Mouse (Mus musculus): ENCODE data around the gene Gapvd1. TPM values are rescaled to one million over a fixed set of nuclear protein-coding genes. Genes with fewer than 3 reads are reported as not detected.

The Gapvd1 gene
- polyA plus RNA-seq, 1 experiment from 2014 or later = 80.1 TPM

DNA sequence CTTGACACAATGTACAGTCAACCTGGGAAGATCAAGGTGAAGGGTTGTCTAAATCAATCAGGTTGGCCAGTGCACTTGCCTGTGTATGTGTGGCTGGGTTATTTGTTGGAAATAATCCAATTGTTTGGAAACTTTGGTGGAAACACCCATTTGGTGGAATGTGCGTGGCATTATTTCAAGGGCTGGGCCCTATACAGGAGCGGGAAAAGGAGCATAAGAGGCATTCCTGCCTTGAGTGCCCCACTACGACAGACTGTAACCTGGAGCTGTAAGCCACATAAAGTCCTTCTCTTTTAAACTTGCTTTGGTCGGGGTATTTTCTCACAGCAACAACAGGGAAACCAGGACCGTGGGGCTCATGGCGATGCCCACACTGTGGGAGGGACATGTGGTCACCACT, 84.6 kb downstream of the Gapvd1 start:
- DNase-seq (ENCODE audit: low spot score) (no peak), ATAC-seq (replicated peaks; ENCODE audit: low FRiP score, low TSS enrichment, low read depth) (no peak)
- H3K36me3 ChIP-seq (ENCODE audit: control insufficient read depth, insufficient read depth, low read length) = peaks cover 10% of the 10 kb centered on the region
- H3K4me1 ChIP-seq (replicated peaks; ENCODE audit: control insufficient read depth, insufficient read depth, low read length) = no peaks in the 10 kb centered on the region
- H3K9ac ChIP-seq (ENCODE audit: low read length) = no peak overlapping the region
- H3K27ac ChIP-seq (ENCODE audit: low read depth) = no peak overlapping the region
- H3K4me3 ChIP-seq (ENCODE audit: low read depth, low read length) = no peak overlapping the region
- H3K9me3 ChIP-seq (ENCODE audit: control insufficient read depth, low read length) = no peaks in the 10 kb centered on the region
- H3K4me2 ChIP-seq (ENCODE audit: low read length) = no peak overlapping the region
- 89% methylated on average over 6 of the region's 6 CpGs for WGBS
- 0 out of 2 replicates have a peak, but pooled peaks cover 2% of the 10 kb centered on the region for H3K27me3 ChIP-seq (replicated peaks; ENCODE audit: control insufficient read depth, insufficient read depth, low read length)

DNA sequence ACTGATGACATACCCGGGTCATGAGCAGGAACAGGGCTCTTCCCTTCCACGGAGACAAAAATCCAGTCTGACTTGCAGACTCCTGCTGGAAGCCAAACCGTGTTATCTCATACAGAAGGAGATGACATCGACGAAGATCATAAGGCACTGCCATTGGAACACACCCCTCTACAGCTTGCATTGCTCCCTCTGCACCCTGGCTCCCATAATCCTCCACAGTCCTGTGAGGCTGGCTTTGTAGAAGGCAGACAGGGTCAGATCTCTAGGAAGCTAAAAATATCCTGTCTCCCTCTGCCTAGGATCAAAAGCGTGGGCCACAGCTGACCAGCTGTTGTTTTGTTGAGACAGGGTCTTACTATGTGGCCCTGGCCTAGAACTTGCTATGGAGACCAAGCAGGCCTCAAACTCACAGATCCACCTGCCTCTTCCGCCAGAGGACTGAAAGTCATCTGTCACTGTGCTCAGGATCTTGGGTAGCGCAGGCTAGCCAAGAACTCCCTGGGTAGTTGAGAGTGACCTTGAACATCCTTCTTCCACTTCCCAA, 85.8 kb downstream of the Gapvd1 start:
- H3K9me3 ChIP-seq (ENCODE audit: control insufficient read depth, low read length) = no peaks in the 10 kb centered on the region
- H3K27me3 ChIP-seq (replicated peaks; ENCODE audit: control insufficient read depth, insufficient read depth, low read length) = 0 out of 2 replicates have a peak, but pooled peaks cover 2% of the 10 kb centered on the region
- ATAC-seq (replicated peaks; ENCODE audit: low FRiP score, low TSS enrichment, low read depth) (no peak), DNase-seq (ENCODE audit: low spot score) (no peak)
- no peak overlapping the region for H3K4me2 ChIP-seq (ENCODE audit: low read length)
- H3K27ac ChIP-seq (ENCODE audit: low read depth) = no peak overlapping the region
- WGBS = 43% methylated on average over 8 of the region's 8 CpGs
- H3K4me3 ChIP-seq (ENCODE audit: low read depth, low read length) = no peak overlapping the region
- no peaks in the 10 kb centered on the region for H3K36me3 ChIP-seq (ENCODE audit: control insufficient read depth, insufficient read depth, low read length)
- no peak overlapping the region for H3K9ac ChIP-seq (ENCODE audit: low read length)
- no peaks in the 10 kb centered on the region for H3K4me1 ChIP-seq (replicated peaks; ENCODE audit: control insufficient read depth, insufficient read depth, low read length)

DNA sequence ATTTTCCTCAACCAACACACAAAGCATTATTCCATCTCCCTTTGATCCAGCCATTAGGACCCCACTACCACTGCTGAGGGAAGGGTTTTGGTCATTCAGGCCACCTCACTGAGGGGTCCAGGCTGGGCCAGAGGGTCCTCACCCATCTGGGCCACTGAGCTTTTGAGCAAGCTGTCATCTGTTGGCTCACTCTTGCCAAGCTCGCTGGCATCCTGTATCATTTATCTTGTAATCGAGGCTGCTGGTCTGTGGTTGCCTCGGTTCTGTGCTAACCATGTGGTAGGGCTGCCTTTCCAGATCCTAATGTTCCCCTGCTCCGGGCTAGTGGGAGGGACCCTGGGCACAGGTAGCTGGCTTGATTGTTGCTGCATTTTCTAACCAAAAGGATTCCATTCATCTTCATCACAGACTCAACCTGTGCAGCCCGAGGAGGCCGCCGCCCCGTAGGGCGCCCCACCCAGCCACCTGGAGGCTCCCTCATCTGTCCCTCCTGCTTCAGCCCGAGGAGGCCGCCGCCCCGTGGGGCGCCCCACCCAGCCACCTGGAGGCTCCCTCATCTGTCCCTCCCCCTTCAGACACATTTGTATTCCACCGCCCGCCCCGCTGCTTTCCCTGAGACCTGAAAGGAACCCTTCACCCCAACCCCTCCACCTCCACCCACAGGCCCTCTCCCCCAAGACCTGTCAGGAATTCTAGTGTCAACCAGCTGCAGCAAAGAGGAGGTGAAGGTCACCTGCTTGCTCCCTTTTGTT, 86.4 kb downstream of the Gapvd1 start:
- 39% methylated on average over 17 of the region's 17 CpGs for WGBS
- H3K27me3 ChIP-seq (replicated peaks; ENCODE audit: control insufficient read depth, insufficient read depth, low read length) = 0 out of 2 replicates have a peak, but pooled peaks cover 2% of the 10 kb centered on the region
- no peaks in the 10 kb centered on the region for H3K4me1 ChIP-seq (replicated peaks; ENCODE audit: control insufficient read depth, insufficient read depth, low read length)
- H3K9me3 ChIP-seq (ENCODE audit: control insufficient read depth, low read length) = no peaks in the 10 kb centered on the region
- no peak overlapping the region for H3K4me2 ChIP-seq (ENCODE audit: low read length)
- ATAC-seq (replicated peaks; ENCODE audit: low FRiP score, low TSS enrichment, low read depth) (no peak), DNase-seq (ENCODE audit: low spot score) (no peak)
- no peak overlapping the region for H3K9ac ChIP-seq (ENCODE audit: low read length)
- no peaks in the 10 kb centered on the region for H3K36me3 ChIP-seq (ENCODE audit: control insufficient read depth, insufficient read depth, low read length)
- no peak overlapping the region for H3K27ac ChIP-seq (ENCODE audit: low read depth)
- H3K4me3 ChIP-seq (ENCODE audit: low read depth, low read length) = no peak overlapping the region

DNA sequence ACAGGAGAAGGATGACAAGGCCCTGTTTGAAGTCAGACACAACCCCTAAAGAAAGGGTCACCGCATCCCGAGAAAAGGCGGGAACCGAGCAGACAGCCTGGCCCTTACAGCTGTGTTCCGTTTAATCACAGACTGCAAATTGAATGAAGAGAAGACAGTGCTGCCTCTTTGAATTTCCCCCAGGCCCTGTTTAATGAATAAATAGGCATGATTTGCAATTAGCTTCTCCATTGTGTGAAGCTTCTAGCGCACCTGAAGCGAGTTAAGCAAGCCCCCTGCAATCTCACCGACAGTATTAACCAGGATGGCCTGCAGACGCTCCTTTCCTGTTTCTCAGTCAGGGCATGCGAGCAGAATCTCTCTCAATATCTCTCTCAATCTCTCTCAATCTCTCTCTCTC, 87.2 kb downstream of the Gapvd1 start:
- no peaks in the 10 kb centered on the region for H3K9me3 ChIP-seq (ENCODE audit: control insufficient read depth, low read length)
- H3K27ac ChIP-seq (ENCODE audit: low read depth) = no peak overlapping the region
- ATAC-seq (replicated peaks; ENCODE audit: low FRiP score, low TSS enrichment, low read depth) = no peak
- H3K4me2 ChIP-seq (ENCODE audit: low read length) = no peak overlapping the region
- 46% methylated on average over 10 of the region's 10 CpGs for WGBS
- no peak for DNase-seq (ENCODE audit: low spot score)
- no peak overlapping the region for H3K4me3 ChIP-seq (ENCODE audit: low read depth, low read length)
- H3K4me1 ChIP-seq (replicated peaks; ENCODE audit: control insufficient read depth, insufficient read depth, low read length) = no peaks in the 10 kb centered on the region
- H3K9ac ChIP-seq (ENCODE audit: low read length) = no peak overlapping the region
- H3K36me3 ChIP-seq (ENCODE audit: control insufficient read depth, insufficient read depth, low read length) = no peaks in the 10 kb centered on the region
- H3K27me3 ChIP-seq (replicated peaks; ENCODE audit: control insufficient read depth, insufficient read depth, low read length) = 0 out of 2 replicates have a peak, but pooled peaks cover 2% of the 10 kb centered on the region

DNA sequence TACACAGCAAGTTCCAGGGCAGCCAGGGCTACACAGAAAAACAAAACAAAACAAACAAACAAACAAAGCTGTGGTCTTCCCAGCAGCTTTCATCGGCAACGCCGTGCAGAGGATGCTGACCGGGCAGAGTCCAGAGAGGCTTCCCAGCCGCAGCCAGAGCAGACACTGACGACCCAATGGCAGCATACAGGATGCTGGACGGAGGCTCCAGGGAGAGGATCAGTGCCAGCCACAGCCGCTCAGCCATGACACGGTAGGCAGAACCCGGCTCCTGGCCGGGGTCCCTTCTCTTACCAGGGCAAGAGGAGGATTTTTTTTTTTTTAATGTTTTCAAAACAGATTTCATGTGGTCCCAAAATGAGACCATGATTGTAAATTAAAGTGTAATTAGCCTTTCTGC, 107.6 kb downstream of the Gapvd1 start:
- no peaks in the 10 kb centered on the region for H3K36me3 ChIP-seq (ENCODE audit: control insufficient read depth, insufficient read depth, low read length)
- ATAC-seq (replicated peaks; ENCODE audit: low FRiP score, low TSS enrichment, low read depth) (no peak), DNase-seq (ENCODE audit: low spot score) (no peak)
- H3K4me3 ChIP-seq (ENCODE audit: low read depth, low read length) = no peak overlapping the region
- WGBS = 75% methylated on average over 11 of the region's 11 CpGs
- H3K27ac ChIP-seq (ENCODE audit: low read depth) = no peak overlapping the region
- peaks cover 6% of the 10 kb centered on the region for H3K4me1 ChIP-seq (replicated peaks; ENCODE audit: control insufficient read depth, insufficient read depth, low read length)
- no peaks in the 10 kb centered on the region for H3K27me3 ChIP-seq (replicated peaks; ENCODE audit: control insufficient read depth, insufficient read depth, low read length)
- H3K9me3 ChIP-seq (ENCODE audit: control insufficient read depth, low read length) = no peaks in the 10 kb centered on the region
- H3K4me2 ChIP-seq (ENCODE audit: low read length) = no peak overlapping the region
- no peak overlapping the region for H3K9ac ChIP-seq (ENCODE audit: low read length)

DNA sequence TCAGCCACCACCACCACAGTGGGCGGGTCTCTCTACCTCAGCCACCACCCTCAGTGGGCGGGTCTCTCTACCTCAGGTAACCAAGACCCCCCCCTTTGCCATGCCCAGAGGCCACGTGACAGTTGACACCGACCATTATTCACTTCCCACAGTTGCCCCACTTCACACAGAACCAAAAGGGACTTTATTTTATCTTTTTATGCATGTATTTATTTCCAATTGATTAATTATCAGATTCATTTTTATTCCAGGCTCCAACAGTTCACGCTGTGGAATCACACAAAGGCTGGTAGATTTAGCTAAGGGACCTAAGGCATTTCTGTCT, 108.5 kb downstream of the Gapvd1 start:
- Histone ChIP-seq H3K4me2 (ENCODE audit: low read length) (peak overlapping the region; percentile 57), H3K9ac (ENCODE audit: low read length) (no peak overlapping the region), H3K4me3 (ENCODE audit: low read depth, low read length) (peak overlapping the region; percentile 34), H3K4me1 (replicated peaks; ENCODE audit: control insufficient read depth, insufficient read depth, low read length) (peaks cover 6% of the 10 kb centered on the region), H3K27me3 (replicated peaks; ENCODE audit: control insufficient read depth, insufficient read depth, low read length) (no peaks in the 10 kb centered on the region), H3K27ac (ENCODE audit: low read depth) (no peak overlapping the region), H3K9me3 (ENCODE audit: control insufficient read depth, low read length) (no peaks in the 10 kb centered on the region), H3K36me3 (ENCODE audit: control insufficient read depth, insufficient read depth, low read length) (no peaks in the 10 kb centered on the region)
- no peak for ATAC-seq (replicated peaks; ENCODE audit: low FRiP score, low TSS enrichment, low read depth)
- no peak for DNase-seq (ENCODE audit: low spot score)
- 8% methylated on average over 5 of the region's 5 CpGs for WGBS

DNA sequence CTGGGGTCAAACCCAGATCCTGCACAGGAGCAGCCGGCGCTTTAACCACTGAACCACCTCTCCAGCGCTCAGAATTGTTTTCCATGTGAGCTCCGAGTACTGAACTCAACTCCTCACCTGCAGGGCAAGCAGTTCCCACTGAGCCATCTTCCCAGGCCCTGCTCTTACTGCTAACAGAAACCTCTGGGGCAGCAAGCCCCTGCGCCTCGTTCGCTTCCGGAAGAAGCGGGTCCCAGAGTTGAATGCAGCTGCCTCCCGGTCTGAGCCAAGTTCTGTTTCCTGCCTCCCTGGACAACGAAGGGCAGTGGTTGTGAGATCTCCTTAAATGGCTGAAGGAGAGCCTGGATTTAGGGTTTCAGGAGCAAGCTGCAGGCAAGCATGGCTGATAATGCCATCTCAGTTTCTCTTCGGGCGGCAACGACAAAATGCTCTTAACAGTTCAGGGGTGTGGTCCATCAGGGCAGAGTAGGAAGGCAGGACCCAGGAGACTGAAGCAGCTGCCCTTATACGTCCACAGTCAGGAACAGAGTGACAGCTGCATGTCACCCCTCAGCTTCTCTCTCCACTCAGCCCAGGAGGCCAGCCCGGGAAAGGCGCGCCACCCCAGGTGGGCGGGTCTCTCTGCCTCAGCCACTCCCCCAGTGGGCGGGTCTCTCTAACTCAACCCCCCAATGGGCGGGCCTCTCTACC, 109.0 kb downstream of the Gapvd1 start:
- Histone ChIP-seq H3K4me2 (ENCODE audit: low read length) (peak overlapping the region; percentile 57), H3K27ac (ENCODE audit: low read depth) (no peak overlapping the region), H3K9me3 (ENCODE audit: control insufficient read depth, low read length) (no peaks in the 10 kb centered on the region), H3K9ac (ENCODE audit: low read length) (0 out of 2 replicates have a peak overlapping the region, but pooled peaks have one; percentile 20), H3K27me3 (replicated peaks; ENCODE audit: control insufficient read depth, insufficient read depth, low read length) (no peaks in the 10 kb centered on the region), H3K4me3 (ENCODE audit: low read depth, low read length) (peak overlapping the region; percentile 34), H3K4me1 (replicated peaks; ENCODE audit: control insufficient read depth, insufficient read depth, low read length) (peaks cover 6% of the 10 kb centered on the region), H3K36me3 (ENCODE audit: control insufficient read depth, insufficient read depth, low read length) (no peaks in the 10 kb centered on the region)
- WGBS = 10% methylated on average over 21 of the region's 21 CpGs
- DNase-seq (ENCODE audit: low spot score) = peak; percentile 87
- peak; percentile 91 for ATAC-seq (replicated peaks; ENCODE audit: low FRiP score, low TSS enrichment, low read depth)

DNA sequence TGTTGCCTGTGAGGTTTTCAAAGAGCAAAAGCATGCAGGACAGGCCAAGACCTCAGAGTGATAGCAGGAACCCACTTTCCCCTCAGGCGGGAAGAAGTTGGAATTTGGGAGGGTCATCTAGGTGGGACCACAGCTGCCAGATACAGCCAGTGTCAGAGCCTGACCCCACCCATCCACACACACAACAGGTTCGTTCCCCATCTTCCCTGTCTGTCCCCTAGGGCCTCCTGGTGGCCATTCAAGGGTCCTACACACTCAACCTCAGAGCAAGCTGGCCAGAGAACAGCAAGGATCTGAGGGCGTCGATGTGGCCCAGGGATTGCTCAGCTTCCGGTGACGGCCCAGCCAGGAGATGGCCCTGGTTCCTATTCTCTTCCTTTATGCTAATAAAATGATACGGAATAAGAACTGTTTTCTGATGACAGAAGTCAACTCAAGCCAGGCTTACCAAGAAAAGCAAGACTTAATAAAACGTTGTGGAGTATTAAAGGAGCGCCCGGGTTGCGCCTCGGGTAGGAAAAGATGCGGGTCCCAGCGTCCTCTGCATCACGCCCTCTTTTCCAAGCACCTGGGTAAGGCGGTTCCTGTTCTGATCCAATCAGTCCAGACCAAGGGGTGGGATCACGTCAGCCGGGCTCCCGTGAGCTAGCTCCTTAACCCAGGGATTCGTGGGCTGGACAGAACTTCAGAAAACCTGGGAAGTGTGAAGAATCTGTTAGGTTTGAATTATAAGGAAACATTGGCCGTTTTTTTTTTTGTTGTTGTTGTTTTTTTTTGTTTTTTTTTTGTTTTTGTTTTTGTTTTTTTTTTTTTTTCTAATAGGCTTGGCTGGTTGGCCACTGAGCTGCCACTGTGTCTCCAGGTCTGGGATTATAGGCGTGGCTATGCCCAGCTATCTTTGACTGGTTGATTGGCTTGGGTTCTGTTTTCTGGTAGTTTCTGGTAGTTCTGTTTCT, 110.2 kb downstream of the Gapvd1 start:
- Histone ChIP-seq H3K9ac (ENCODE audit: low read length) (no peak overlapping the region), H3K4me1 (replicated peaks; ENCODE audit: control insufficient read depth, insufficient read depth, low read length) (peaks cover 6% of the 10 kb centered on the region), H3K27ac (ENCODE audit: low read depth) (no peak overlapping the region), H3K4me2 (ENCODE audit: low read length) (no peak overlapping the region), H3K4me3 (ENCODE audit: low read depth, low read length) (no peak overlapping the region), H3K9me3 (ENCODE audit: control insufficient read depth, low read length) (no peaks in the 10 kb centered on the region), H3K27me3 (replicated peaks; ENCODE audit: control insufficient read depth, insufficient read depth, low read length) (no peaks in the 10 kb centered on the region), H3K36me3 (ENCODE audit: control insufficient read depth, insufficient read depth, low read length) (no peaks in the 10 kb centered on the region)
- no peak for DNase-seq (ENCODE audit: low spot score)
- 48% methylated on average over 22 of the region's 22 CpGs for whole genome bisulfite sequencing
- ATAC-seq (replicated peaks; ENCODE audit: low FRiP score, low TSS enrichment, low read depth) = no peak

Measured in intestine, embryonic 14.5 days (tissue).